Mouse (Mus musculus) erythroblast, embryonic 14.5 days (primary cell): ENCODE results near the gene Tmem72.

Experiments used
- GATA1 ChIP-seq: IDR thresholded peaks from 2 replicates; pipeline ENCODE4 v1.6.1; 2012; ENCODE audit warnings: low read length, inconsistent platforms, mixed read lengths
- TAL1 ChIP-seq: IDR thresholded peaks from 3 replicates; pipeline ENCODE4 v1.6.1; 2012; ENCODE audit warnings: low read length, inconsistent platforms, mixed read lengths

GRCm38 (mm10) chr6:116666892-116667291, 49.8 kb downstream of the Tmem72 start:
- no peak for TF ChIP-seq GATA1
- TF ChIP-seq TAL1 = no peak
